Mouse (Mus musculus): ENCODE data around the gene Mrtfa.

- no peak for TF ChIP-seq CTCF (IDR thresholded peaks at IDR 0.05; ENCODE audit: low read depth)
- TF ChIP-seq EP300 (IDR thresholded peaks at IDR 0.05; ENCODE audit: low read depth), result no peak
Measured at GRCm38 (mm10) chr15:81239794-81240343, 49.3 kb upstream of the Mrtfa start.

Measured in liver, embryonic 14.5 days (tissue).